11 mouse cellular contexts compared by ENCODE assay signal in the genomic region with DNA sequence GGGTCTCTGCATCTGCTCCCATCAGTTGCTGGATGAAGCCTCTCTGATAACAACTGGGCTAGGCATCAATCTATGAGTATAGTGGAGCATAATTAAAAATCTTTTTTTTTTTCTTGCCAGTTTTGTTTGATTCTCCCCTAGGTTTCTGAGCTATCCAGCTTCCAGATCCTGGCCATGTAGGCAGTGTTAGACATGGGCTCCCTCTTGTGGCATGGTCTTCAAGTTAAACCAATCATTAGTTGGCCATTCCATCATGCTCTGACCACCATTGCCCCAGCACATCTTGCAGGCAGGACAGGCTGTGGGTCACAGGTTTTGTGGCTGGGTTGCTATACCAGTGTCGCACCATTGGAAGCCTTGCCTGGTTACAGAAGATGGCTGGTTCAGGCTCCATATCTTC.
DNase-seq lines count a peak whose midpoint lies in the region; ATAC-seq and TF ChIP-seq lines count a peak whose summit lies in the region.
"Had no signal": no experiment of that assay in that cellular context is flagged by ENCODE, and none has a peak within 500 bp of the region (broad histone marks: within the 10 kb centered on the region; RNA-seq: fewer than 3 reads in every experiment).

No protein-coding gene starts in this region.

- no peaks in the 10 kb centered on the region for H3K27me3 ChIP-seq in liver, postnatal 0 days (ENCODE audit: insufficient read depth, low read length)
- H3K27me3 ChIP-seq in neural tube, embryonic 15.5 days (replicated peaks), result no peaks in the 10 kb centered on the region
- H3K27me3 ChIP-seq: stomach, embryonic 15.5 days had no signal

- H3K27ac ChIP-seq in liver, postnatal 0 days (ENCODE audit: low read depth), result no peak overlapping the region
- H3K27ac ChIP-seq in neural tube, embryonic 15.5 days (replicated peaks), result no peak overlapping the region
- H3K27ac ChIP-seq: stomach, embryonic 15.5 days had no signal

- no peak overlapping the region for H3K9ac ChIP-seq in liver, postnatal 0 days (replicated peaks)
- H3K9ac ChIP-seq in neural tube, embryonic 15.5 days (replicated peaks), result no peak overlapping the region
- H3K9ac ChIP-seq: stomach, embryonic 15.5 days had no signal

- no peak for TF ChIP-seq EP300 in liver, postnatal 0 days (IDR thresholded peaks at IDR 0.05; ENCODE audit: low read depth)

- TF ChIP-seq CTCF in liver, postnatal 0 days (IDR thresholded peaks at IDR 0.05; ENCODE audit: low read depth), result peak; percentile 40

- no peak overlapping the region for H3K4me3 ChIP-seq in liver, postnatal 0 days (ENCODE audit: low read depth, low read length)
- no peak overlapping the region for H3K4me3 ChIP-seq in neural tube, embryonic 15.5 days (replicated peaks)
- H3K4me3 ChIP-seq: stomach, embryonic 15.5 days had no signal

- 71% methylated on average over 1 of the region's 1 CpGs for WGBS in liver, postnatal 0 days (ENCODE audit: insufficient replicate concordance)
- WGBS in neural tube, embryonic 15.5 days, result 93% methylated on average over 1 of the region's 1 CpGs

- no peaks in the 10 kb centered on the region for H3K4me1 ChIP-seq in liver, postnatal 0 days (ENCODE audit: insufficient read depth)
- no peaks in the 10 kb centered on the region for H3K4me1 ChIP-seq in neural tube, embryonic 15.5 days
- H3K4me1 ChIP-seq: stomach, embryonic 15.5 days had no signal

- DNase-seq in frontal cortex, postnatal 10 days (ENCODE audit: low spot score in 2 of 2), result no peak
- no peak for DNase-seq in liver, postnatal 0 days
- DNase-seq in liver, result no peak
- peak; percentile 24 for DNase-seq in adipocyte (ENCODE audit: low spot score)
- DNase-seq in lung, postnatal 10 days, result peak; percentile 39
- no peak for DNase-seq in heart, adult 8-10 months (ENCODE audit: low spot score)
- DNase-seq: cerebellum, adult 8-10 months; gastrocnemius, postnatal 14 days had no signal

- no peak overlapping the region for H3K4me2 ChIP-seq in liver, postnatal 0 days (ENCODE audit: low read depth, low read length)
- H3K4me2 ChIP-seq in neural tube, embryonic 15.5 days, result no peak overlapping the region
- H3K4me2 ChIP-seq: stomach, embryonic 15.5 days had no signal

- H3K36me3 ChIP-seq in liver, postnatal 0 days (replicated peaks; ENCODE audit: insufficient read depth, low read length), result no peaks in the 10 kb centered on the region
- H3K36me3 ChIP-seq in neural tube, embryonic 15.5 days, result no peaks in the 10 kb centered on the region
- H3K36me3 ChIP-seq: stomach, embryonic 15.5 days had no signal

- H3K9me3 ChIP-seq in liver, postnatal 0 days (ENCODE audit: low read length), result no peaks in the 10 kb centered on the region
- no peaks in the 10 kb centered on the region for H3K9me3 ChIP-seq in neural tube, embryonic 15.5 days (replicated peaks)
- H3K9me3 ChIP-seq: stomach, embryonic 15.5 days had no signal

- ATAC-seq in frontal cortex, adult (ENCODE audit: low TSS enrichment), result peak; percentile 83
- ATAC-seq in liver, postnatal 0 days, result no peak
- ATAC-seq in neural tube, embryonic 15.5 days (ENCODE audit: low FRiP score), result no peak

Comparison
In these comparisons a context has a peak if more than half of its experiments do, and no peak if none do; other contexts are left out.
1. DNase-seq: peak in adipocyte (single experiment) and lung, postnatal 10 days (single experiment); none in frontal cortex, postnatal 10 days (0 of 2), liver, postnatal 0 days (single experiment), liver (single experiment) and heart, adult 8-10 months (single experiment).